Mouse (Mus musculus) bone marrow, adult 2 months (tissue): Measurements from ENCODE around the gene Cdh12.

Experiments used
- CTCF ChIP-seq: fragments of 200-500 bp; IDR thresholded peaks from 2 replicates; pipeline ENCODE4 v1.5.1; 2011; ENCODE audit warnings: low read length, control low read depth; ENCODE audit not compliant: control insufficient read depth, insufficient read depth
- POLR2A ChIP-seq: fragments of 200-500 bp; IDR thresholded peaks from 2 replicates; pipeline ENCODE4 v1.6.1; 2011; ENCODE audit warnings: low read depth, mild to moderate bottlenecking, control low read depth, low read length, borderline replicate concordance; ENCODE audit not compliant: control insufficient read depth

DNA sequence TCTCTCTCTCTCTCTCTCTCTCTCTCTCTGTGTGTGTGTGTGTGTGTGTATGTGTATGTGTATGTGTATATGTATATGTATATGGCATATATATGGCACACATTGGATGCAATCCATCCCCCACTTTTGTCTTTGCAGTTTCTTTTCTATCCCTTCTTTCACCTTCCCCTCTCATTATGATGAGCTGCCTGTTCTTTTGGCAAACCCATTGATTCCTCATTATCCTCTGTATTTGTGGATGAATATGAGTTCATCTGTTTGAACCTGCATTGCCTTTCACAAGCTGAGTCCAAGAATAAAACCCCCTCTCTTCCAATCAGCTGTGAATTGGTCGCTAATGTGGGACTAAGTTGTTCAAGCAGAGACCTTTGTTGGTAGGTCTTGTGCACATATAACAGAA lies 218.9 kb downstream of the Cdh12 start:
- TF ChIP-seq CTCF (no peak), POLR2A (no peak)
